ENCODE assay signal across 14 mouse cellular contexts in the genomic region with DNA sequence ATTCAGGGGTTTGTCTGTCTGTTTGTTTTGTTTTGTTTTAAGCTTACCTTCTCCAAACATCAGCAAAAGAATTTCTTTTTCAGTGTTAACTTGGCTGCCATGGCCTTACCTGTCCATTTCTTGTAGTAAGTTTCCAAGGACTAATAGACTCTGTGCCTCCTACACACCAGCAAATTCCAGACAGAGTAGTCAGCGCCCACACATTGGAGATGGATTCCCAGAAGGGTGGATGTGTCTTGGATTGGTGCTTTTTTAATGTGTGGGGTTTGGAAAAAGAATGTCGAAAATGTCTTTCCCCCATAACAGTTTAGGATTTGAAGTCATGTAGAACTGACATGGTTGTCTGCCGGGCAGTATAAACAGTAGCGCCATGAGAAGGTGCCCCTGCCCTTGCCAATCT.
"Had no signal": no experiment of that assay in that cellular context is flagged by ENCODE, and none has a peak within 500 bp of the region (broad histone marks: within the 10 kb centered on the region; RNA-seq: fewer than 3 reads in every experiment).

No protein-coding gene starts in this region.

- H3K4me3 ChIP-seq: kidney, embryonic 15.5 days; left cerebral cortex, adult 2 months; midbrain, embryonic 12.5 days; midbrain, embryonic 15.5 days; neural tube, embryonic 13.5 days had no signal

- H3K27me3 ChIP-seq: kidney, embryonic 15.5 days; midbrain, embryonic 12.5 days; midbrain, embryonic 15.5 days; neural tube, embryonic 13.5 days had no signal

- DNase-seq: kidney, adult 8-10 months; kidney, postnatal 10 days; kidney, postnatal 36 days; layer of hippocampus, postnatal 36 days; liver, postnatal 0 days; retina, postnatal 1 day; right cerebral cortex, postnatal 25 days; spleen, adult 18-20 months; thymus, postnatal 4 days had no signal

- H3K36me3 ChIP-seq: kidney, embryonic 15.5 days; midbrain, embryonic 12.5 days; midbrain, embryonic 15.5 days; neural tube, embryonic 13.5 days had no signal
